Comparison of ENCODE assay signal across 13 mouse cellular contexts in the genomic region with DNA sequence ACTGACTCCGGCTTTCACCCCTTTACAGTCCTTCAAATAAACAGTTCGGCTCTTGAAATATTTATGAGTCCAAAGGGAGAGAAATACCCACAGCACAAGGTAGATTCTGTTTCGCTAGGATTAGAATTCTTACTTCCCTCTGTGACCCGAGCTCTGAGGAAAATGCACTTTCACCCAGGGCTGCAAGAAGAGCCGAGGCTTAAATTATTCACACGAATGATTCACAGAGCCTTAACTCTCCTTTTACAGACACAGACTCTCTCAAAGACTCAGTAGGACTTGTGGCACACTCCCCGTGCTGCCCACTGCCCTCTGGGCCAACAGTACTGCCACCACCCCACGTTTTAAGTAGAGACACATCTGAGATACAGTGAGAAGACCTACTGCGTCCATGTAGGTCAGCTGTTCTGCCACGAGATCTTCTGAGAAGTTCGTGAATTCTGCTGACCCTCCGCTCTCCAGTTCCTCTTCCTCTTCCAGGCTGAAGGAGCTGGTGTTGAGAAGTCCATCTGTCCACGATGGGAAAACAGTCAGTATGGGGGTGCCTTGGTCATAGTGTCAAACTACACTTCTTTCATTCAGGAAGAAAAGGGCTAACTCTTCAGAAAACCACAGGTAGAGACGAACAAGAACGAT.
DNase-seq lines count a peak whose midpoint lies in the region; ATAC-seq lines count a peak whose summit lies in the region.
"Had no signal": no experiment of that assay in that cellular context is flagged by ENCODE, and none has a peak within 500 bp of the region (broad histone marks: within the 10 kb centered on the region; RNA-seq: fewer than 3 reads in every experiment).

No protein-coding gene starts in this region.

- ATAC-seq in embryonic facial prominence, embryonic 14.5 days (ENCODE audit: low read depth): no peak
- no peak for ATAC-seq in limb, embryonic 12.5 days (ENCODE audit: insufficient number of reproducible peaks, insufficient read depth, low FRiP score, low TSS enrichment, low read depth)
- no peak for ATAC-seq in cerebellum, adult (ENCODE audit: insufficient number of reproducible peaks, low FRiP score, low TSS enrichment)
- ATAC-seq: midbrain, embryonic 15.5 days; Patski had no signal

- H3K4me3 ChIP-seq in embryonic facial prominence, embryonic 14.5 days (ENCODE audit: low read depth, low read length): no peak overlapping the region
- H3K4me3 ChIP-seq in limb, embryonic 12.5 days (replicated peaks): no peak overlapping the region
- H3K4me3 ChIP-seq: midbrain, embryonic 15.5 days had no signal

- H3K9ac ChIP-seq in embryonic facial prominence, embryonic 14.5 days (ENCODE audit: low read depth, low read length): no peak overlapping the region
- H3K9ac ChIP-seq in limb, embryonic 12.5 days (replicated peaks): no peak overlapping the region; the same call in 1 of the 2 replicates
- H3K9ac ChIP-seq: midbrain, embryonic 15.5 days had no signal

- H3K4me1 ChIP-seq in embryonic facial prominence, embryonic 14.5 days (ENCODE audit: control insufficient read depth, insufficient read depth, low read length): peaks cover 31% of the 10 kb centered on the region
- peaks cover 63% of the 10 kb centered on the region for H3K4me1 ChIP-seq in limb, embryonic 12.5 days (replicated peaks)

- H3K27me3 ChIP-seq in embryonic facial prominence, embryonic 14.5 days (replicated peaks; ENCODE audit: control insufficient read depth, insufficient read depth, low read length): no peaks in the 10 kb centered on the region
- no peaks in the 10 kb centered on the region for H3K27me3 ChIP-seq in limb, embryonic 12.5 days
- H3K27me3 ChIP-seq: CH12.LX; midbrain, embryonic 15.5 days; Patski had no signal

- H3K9me3 ChIP-seq in embryonic facial prominence, embryonic 14.5 days (ENCODE audit: control insufficient read depth, low read length): no peaks in the 10 kb centered on the region
- H3K9me3 ChIP-seq in limb, embryonic 12.5 days: no peaks in the 10 kb centered on the region
- H3K9me3 ChIP-seq: midbrain, embryonic 15.5 days had no signal

- DNase-seq in layer of hippocampus, adult 11-12 months (ENCODE audit: low spot score): peak; percentile 23
- DNase-seq in layer of hippocampus, postnatal 10 days (ENCODE audit: low spot score in 2 of 2): no peak
- DNase-seq in brain, adult 2 months (ENCODE audit: low read depth, low spot score): peak; percentile 35
- no peak for DNase-seq in embryonic facial prominence, embryonic 14.5 days (ENCODE audit: low spot score)
- no peak for DNase-seq in adrenal gland, postnatal 10 days
- DNase-seq: heart, postnatal 10 days; lung, adult 2 months; right cerebral cortex, postnatal 14 days had no signal

- peaks cover 13% of the 10 kb centered on the region for H3K36me3 ChIP-seq in embryonic facial prominence, embryonic 14.5 days (ENCODE audit: control insufficient read depth, insufficient read depth, low read length)
- H3K36me3 ChIP-seq in limb, embryonic 12.5 days: peaks cover 10% of the 10 kb centered on the region; the same call in 1 of the 2 replicates
- H3K36me3 ChIP-seq: midbrain, embryonic 15.5 days had no signal

- peak overlapping the region; percentile 8; the same call in 1 of the 2 replicates for H3K27ac ChIP-seq in embryonic facial prominence, embryonic 14.5 days (replicated peaks; ENCODE audit: low read depth, low read length)
- H3K27ac ChIP-seq in limb, embryonic 12.5 days: peak overlapping the region; percentile 64; the same call in 1 of the 2 replicates
- H3K27ac ChIP-seq: midbrain, embryonic 15.5 days had no signal

- 70% methylated on average over 15 of the region's 15 CpGs for WGBS in embryonic facial prominence, embryonic 14.5 days
- WGBS in limb, embryonic 12.5 days: 62% methylated on average over 15 of the region's 15 CpGs

- H3K4me2 ChIP-seq in embryonic facial prominence, embryonic 14.5 days (ENCODE audit: low read depth, low read length): no peak overlapping the region
- no peak overlapping the region for H3K4me2 ChIP-seq in limb, embryonic 12.5 days
- H3K4me2 ChIP-seq: midbrain, embryonic 15.5 days had no signal

Comparison
In these comparisons a context has a peak if more than half of its experiments do, and no peak if none do; other contexts are left out.
1. DNase-seq: peak in layer of hippocampus, adult 11-12 months (single experiment) and brain, adult 2 months (single experiment); none in layer of hippocampus, postnatal 10 days (0 of 2), embryonic facial prominence, embryonic 14.5 days (single experiment) and adrenal gland, postnatal 10 days (single experiment).